Mouse (Mus musculus): ENCODE measurements around the gene Rab26. TPM values are rescaled to one million over a fixed set of nuclear protein-coding genes. Genes with fewer than 3 reads are reported as not detected.

Rab26 gene
- total RNA-seq, 2 experiments from 2014 or later = not detected

- intact Hi-C loops (cut with DNase I) = no loop called here
- peak in 1 of 2 experiments; percentile 15 for DNase-seq
These were observed 19.4 kb downstream of the Rab26 start for GRCm38 (mm10) chr17:24514270-24515257.

- intact Hi-C loops (cut with DNase I) = loop anchor here (2.0 kb wide), 1 partner anchor 19 kb away; no protein-coding TSS in a partner anchor
- peak; percentile 53 to 63 for DNase-seq
These were observed 20.4 kb downstream of the Rab26 start for GRCm38 (mm10) chr17:24513609-24514008.

GRCm38 (mm10) chr17:24507806-24508460 lies 26.1 kb downstream of the Rab26 start:
- DNase-seq = no peak
- intact Hi-C loops (cut with DNase I) = no loop called here

GRCm38 (mm10) chr17:24507129-24507664 lies 26.8 kb downstream of the Rab26 start:
- DNase-seq = no peak
- intact Hi-C loops (cut with DNase I) = no loop called here

DNA sequence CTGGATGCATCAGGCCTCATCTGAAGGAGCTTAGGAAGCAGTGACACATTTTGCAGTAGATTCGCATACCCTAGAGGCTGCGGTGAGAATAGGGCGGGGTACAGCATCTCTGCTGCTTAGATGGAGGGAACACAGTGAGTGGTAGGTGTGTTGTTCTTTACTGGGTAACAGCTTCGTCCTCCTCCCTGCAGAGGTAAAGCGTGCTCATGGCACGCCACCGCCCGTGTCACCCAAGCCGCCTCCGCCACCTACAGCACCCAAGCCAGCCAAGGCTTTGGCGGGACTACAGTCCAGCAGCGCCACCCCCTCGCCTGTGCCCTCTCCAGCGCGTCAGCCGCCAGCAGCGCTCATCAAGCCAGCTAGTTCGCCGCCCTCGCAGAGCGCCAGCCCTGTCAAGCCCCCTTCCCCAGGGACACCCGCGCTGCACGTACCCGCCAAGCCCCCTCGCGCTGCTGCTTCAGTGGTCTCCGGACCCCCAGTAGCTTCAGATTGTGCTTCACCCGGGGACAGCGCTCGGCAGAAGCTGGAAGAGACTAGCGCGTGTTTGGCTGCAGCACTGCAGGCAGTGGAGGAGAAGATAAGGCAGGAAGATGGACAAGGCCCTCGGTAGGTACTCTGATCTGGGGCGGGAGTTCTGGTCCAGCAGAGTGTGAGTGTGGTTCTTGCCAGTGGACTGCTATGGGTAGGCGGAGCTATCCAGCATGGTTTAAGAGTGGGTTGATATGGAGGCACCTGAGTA lies 27.5 kb downstream of the Rab26 start:
- intact Hi-C loops (cut with DNase I) = no loop called here
- peak; percentile 24 to 28 for DNase-seq

GRCm38 (mm10) chr17:24505286-24505955 lies 28.6 kb downstream of the Rab26 start:
- intact Hi-C loops (cut with DNase I) = no loop called here

DNA sequence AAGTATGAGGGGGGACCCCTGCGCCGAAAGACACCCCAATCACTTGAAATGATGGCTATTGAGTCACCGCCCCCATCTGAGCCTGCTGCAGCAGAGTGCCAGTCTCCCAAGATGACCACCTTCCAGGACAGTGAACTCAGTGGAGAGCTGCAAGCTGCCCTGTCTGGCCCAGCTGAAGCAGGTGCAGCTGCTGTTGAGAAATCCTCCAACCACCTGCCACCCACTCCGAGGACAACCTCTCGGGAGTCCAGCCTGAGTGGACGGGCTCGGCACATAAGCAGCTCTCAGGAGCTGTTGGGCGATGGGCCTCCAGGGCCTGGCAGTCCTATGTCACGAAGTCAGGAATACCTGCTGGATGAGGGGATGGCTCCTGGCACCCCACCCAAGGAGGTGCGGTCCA lies 29.9 kb downstream of the Rab26 start:
- intact Hi-C loops (cut with DNase I) = no loop called here
- no peak for DNase-seq

More at GRCm38 (mm10) chr17:24505286-24505955, 28.6 kb downstream of the Rab26 start:
- no peak for DNase-seq

- intact Hi-C loops (cut with DNase I) = no loop called here
- DNase-seq = no peak
These were observed 31.8 kb downstream of the Rab26 start for GRCm38 (mm10) chr17:24502208-24502607.

GRCm38 (mm10) chr17:24496026-24496425 lies 38.0 kb downstream of the Rab26 start:
- DNase-seq = no peak
- intact Hi-C loops (cut with DNase I) = no loop called here

GRCm38 (mm10) chr17:24495443-24495842 lies 38.6 kb downstream of the Rab26 start:
- no peak for DNase-seq
- intact Hi-C loops (cut with DNase I) = loop anchor here (2.0 kb wide), 2 partner anchors 17 to 43 kb away; no protein-coding TSS in a partner anchor

DNA sequence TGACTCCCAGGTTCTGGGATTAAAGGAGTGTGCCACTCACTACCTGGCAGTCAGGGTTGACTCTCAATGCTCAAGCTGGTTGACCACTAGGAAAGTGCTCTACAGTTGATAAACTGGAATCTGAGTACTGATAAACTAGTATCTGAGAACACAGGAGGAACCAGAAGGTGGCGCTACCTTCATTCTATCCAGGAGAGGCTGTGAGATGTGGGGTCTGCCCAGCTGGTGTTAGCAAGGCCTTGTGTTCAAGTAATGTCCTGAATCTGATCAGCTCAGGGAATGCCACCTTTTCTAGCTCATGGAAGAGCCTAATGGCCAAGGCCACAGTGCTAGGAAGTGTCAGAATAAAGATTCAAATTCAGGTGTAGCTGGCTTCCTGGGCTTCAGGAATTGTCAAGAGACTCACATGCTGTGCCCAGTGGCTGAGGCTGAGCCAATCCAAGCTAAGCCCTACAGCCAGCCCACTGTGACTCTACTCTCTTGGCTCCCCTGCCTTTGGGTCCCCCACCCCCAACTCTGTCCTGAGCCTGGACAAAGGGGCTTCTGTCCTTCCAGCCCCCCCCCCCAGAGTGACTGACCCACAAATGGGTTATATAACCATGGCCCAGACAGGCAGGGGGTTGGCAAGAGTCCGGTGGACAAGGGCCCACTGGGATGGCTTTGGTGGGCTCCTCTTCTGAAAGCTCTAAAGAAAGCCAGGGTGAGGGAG lies 39.2 kb downstream of the Rab26 start:
- DNase-seq = peak; percentile 39 to 57
- intact Hi-C loops (cut with DNase I) = loop anchor here (2.0 to 5.0 kb wide), 4 partner anchors 18 to 173 kb away; partner anchors contain the start of gene Zfp598

- intact Hi-C loops (cut with DNase I) = loop anchor here (5.0 kb wide), 2 partner anchors 137 to 177 kb away; partner anchors contain the start of gene Zfp598
- no peak for DNase-seq
These were observed 43.6 kb downstream of the Rab26 start for GRCm38 (mm10) chr17:24490399-24490798.

- DNase-seq = no peak
These were observed 44.6 kb downstream of the Rab26 start for GRCm38 (mm10) chr17:24489265-24490030.

DNA sequence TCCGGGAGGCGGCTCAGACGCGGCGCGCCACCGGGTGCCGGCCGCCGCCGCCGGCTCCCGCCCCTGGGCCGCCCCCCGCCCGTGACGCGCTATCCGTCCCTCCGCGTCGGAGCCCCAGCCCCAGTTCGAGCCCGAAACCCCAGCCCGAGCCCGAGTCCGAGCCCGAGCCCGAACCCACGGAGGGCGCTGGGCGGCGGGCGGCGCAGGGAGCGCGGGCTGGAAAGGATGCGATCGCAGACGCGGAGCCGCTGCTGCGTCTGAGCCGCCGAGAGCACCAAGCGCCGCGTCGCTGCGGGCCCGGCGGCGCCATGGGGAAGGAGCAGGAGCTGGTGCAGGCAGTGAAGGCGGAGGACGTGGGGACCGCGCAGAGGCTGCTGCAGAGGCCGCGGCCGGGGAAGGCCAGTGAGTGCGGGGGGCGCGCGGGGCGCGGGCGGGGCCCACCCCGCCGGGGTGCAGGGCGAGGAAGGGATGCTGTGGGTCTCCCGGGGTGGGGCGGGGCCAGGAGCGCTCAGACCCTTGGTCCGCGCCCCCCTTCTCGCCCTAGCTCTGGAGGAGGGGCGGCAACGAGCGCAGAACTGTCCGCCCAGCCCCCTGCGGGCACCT lies 45.2 kb downstream of the Rab26 start:
- intact Hi-C loops (cut with DNase I) = no loop called here

More at GRCm38 (mm10) chr17:24489265-24490030, 44.6 kb downstream of the Rab26 start:
- intact Hi-C loops (cut with DNase I) = loop anchor here (5.0 kb wide), 2 partner anchors 138 to 178 kb away; partner anchors contain the start of gene Zfp598

DNA sequence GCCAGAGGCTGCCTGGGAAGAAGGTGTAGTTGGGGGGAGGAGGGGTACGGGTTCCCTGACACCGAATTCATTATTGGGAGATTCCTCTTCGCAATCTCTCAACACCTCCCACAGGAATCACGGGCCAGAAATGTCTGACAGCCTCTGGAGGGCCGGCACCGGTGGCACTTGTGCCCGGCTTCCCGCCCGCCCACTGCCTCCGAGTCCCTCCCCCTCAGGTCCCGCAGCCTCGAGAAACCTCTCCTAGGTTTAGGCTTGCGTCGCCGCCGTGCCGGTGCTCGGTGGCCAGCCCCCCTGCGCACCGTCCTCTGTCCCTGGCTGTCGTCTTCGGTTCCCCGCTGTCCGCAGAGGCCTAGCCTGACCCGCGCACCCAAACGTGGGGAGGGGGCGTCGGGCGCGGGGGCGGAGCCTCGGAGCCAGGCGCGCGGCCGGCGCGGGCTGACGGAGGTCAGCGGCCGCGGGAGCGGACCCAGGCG lies 45.8 kb downstream of the Rab26 start, which contains the start of gene Caskin1:
Caskin1 (plus strand) TSS at position 416 of the 476 bp plus-strand sequence.
- DNase-seq = no peak
- intact Hi-C loops (cut with DNase I) = no loop called here

More for the DNA sequence above, 45.2 kb downstream of the Rab26 start:
- peak; percentile 32 to 36 for DNase-seq

GRCm38 (mm10) chr17:24485090-24485860 lies 48.7 kb downstream of the Rab26 start:
- DNase-seq = no peak
- intact Hi-C loops (cut with DNase I) = no loop called here

- no peak for DNase-seq
- intact Hi-C loops (cut with DNase I) = no loop called here
These were observed 50.5 kb downstream of the Rab26 start for GRCm38 (mm10) chr17:24483495-24483894.
